Mouse (Mus musculus): ENCODE measurements around the gene Prdm11.

DNA sequence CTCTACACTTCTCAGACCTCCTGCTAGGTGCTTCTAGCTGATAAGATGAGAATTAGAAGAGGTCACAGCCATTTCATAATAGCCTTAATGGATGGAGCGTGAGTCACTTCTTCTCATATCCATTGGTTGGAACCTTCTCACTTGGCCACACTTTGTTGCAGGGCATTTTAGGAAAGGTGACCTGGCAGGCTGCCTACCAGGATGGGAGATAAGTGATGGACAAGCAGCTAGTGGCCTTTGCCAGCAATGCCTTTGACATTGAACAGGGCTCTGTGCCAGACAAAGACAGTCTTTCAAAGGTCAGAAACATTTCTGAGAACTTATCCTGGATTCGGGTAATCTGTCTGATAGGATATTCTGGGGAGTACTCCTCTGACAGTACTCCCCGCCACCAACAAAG is 102.6 kb downstream of the Prdm11 start:
- TF ChIP-seq CTCF (IDR thresholded peaks at IDR 0.05; ENCODE audit: extremely low read depth, insufficient read length, insufficient replicate concordance, low read depth, low read length) = no peak
- TF ChIP-seq POLR2A (IDR thresholded peaks at IDR 0.05; ENCODE audit: low read depth, low read length) = no peak

Data from small intestine, adult 2 months (tissue).